8 mouse cellular contexts compared by ENCODE assay signal in genomic region chr16:38619054-38619453, GRCm38 (mm10).
DNase-seq lines count a peak whose midpoint lies in the region; ATAC-seq and TF ChIP-seq lines count a peak whose summit lies in the region.

No protein-coding gene starts in this region.

- no peaks in the 10 kb centered on the region for H3K27me3 ChIP-seq in kidney, postnatal 0 days (ENCODE audit: insufficient read depth, low read length)
- H3K27me3 ChIP-seq in liver, embryonic 14.5 days (ENCODE audit: control insufficient read depth, insufficient read depth, low read length), result no peaks in the 10 kb centered on the region
- no peaks in the 10 kb centered on the region for H3K27me3 ChIP-seq in neural tube, embryonic 12.5 days (replicated peaks)

- H3K4me3 ChIP-seq in kidney, postnatal 0 days (replicated peaks; ENCODE audit: low read depth, low read length), result no peak overlapping the region
- H3K4me3 ChIP-seq in liver, embryonic 14.5 days (ENCODE audit: insufficient read depth in 1 of 2, low read depth in 2 of 2, low read length in 2 of 2), result no peak overlapping the region
- H3K4me3 ChIP-seq in neural tube, embryonic 12.5 days, result no peak overlapping the region

- H3K27ac ChIP-seq in kidney, postnatal 0 days, result no peak overlapping the region
- H3K27ac ChIP-seq in liver, embryonic 14.5 days, result no peak overlapping the region
- H3K27ac ChIP-seq in neural tube, embryonic 12.5 days, result no peak overlapping the region

- H3K36me3 ChIP-seq in kidney, postnatal 0 days (ENCODE audit: insufficient read depth, low read length), result peaks cover 4% of the 10 kb centered on the region; the same call in 1 of the 2 replicates
- no peaks in the 10 kb centered on the region for H3K36me3 ChIP-seq in liver, embryonic 14.5 days (replicated peaks; ENCODE audit: control insufficient read depth, insufficient read depth, low read depth)
- no peaks in the 10 kb centered on the region for H3K36me3 ChIP-seq in neural tube, embryonic 12.5 days

- H3K4me2 ChIP-seq in kidney, postnatal 0 days (ENCODE audit: low read length), result no peak overlapping the region
- H3K4me2 ChIP-seq in liver, embryonic 14.5 days (ENCODE audit: low read depth), result no peak overlapping the region
- no peak overlapping the region for H3K4me2 ChIP-seq in neural tube, embryonic 12.5 days (replicated peaks)

- ATAC-seq in CD4-positive, CD25-positive, alpha-beta regulatory T cell, adult 4 months, result peak; percentile 85
- no peak; the same call in 1 of the 2 replicates for ATAC-seq in kidney, postnatal 0 days (replicated peaks; ENCODE audit: low FRiP score, low read depth)
- no peak for ATAC-seq in liver, embryonic 14.5 days (ENCODE audit: insufficient read depth)
- ATAC-seq in neural tube, embryonic 12.5 days (ENCODE audit: low FRiP score, low read depth), result peak; percentile 56; the same call in 1 of the 2 replicates

- intact Hi-C loops in gastrocnemius, postnatal 36 days (cut with DNase I), result no loop called here

- no peaks in the 10 kb centered on the region for H3K9me3 ChIP-seq in kidney, postnatal 0 days (replicated peaks; ENCODE audit: low read length)
- H3K9me3 ChIP-seq in liver, embryonic 14.5 days (ENCODE audit: control insufficient read depth, low read length), result no peaks in the 10 kb centered on the region
- H3K9me3 ChIP-seq in neural tube, embryonic 12.5 days, result no peaks in the 10 kb centered on the region

- TF ChIP-seq CTCF in kidney, postnatal 0 days (IDR thresholded peaks at IDR 0.05; ENCODE audit: low read depth), result peak; percentile 92
- TF ChIP-seq CTCF in liver, embryonic 14.5 days (IDR thresholded peaks at IDR 0.05; ENCODE audit: low read depth), result peak; percentile 88

- WGBS in kidney, postnatal 0 days, result 17% methylated on average over 6 of the region's 6 CpGs
- 30% methylated on average over 6 of the region's 6 CpGs for WGBS in liver, embryonic 14.5 days (ENCODE audit: insufficient replicate concordance)
- WGBS in neural tube, embryonic 12.5 days, result 16% methylated on average over 6 of the region's 6 CpGs

- peak; percentile 77 for DNase-seq in adrenal gland, adult 2 months
- peak; percentile 81 for DNase-seq in embryo, embryonic 10 days (ENCODE audit: low spot score)
- peak; percentile 45 to 65 for DNase-seq in gastrocnemius, postnatal 36 days
- DNase-seq in kidney, postnatal 0 days (ENCODE audit: low spot score), result peak; percentile 90
- DNase-seq in liver, embryonic 14.5 days (ENCODE audit: low read depth in 3 of 3, low spot score in 3 of 3), result peak in 2 of 3 experiments; percentile 9 to 36
- DNase-seq in testis, postnatal 14 days (ENCODE audit: low spot score), result peak; percentile 68

- no peaks in the 10 kb centered on the region for H3K4me1 ChIP-seq in kidney, postnatal 0 days (replicated peaks; ENCODE audit: insufficient read depth, low read length)
- H3K4me1 ChIP-seq in liver, embryonic 14.5 days (replicated peaks; ENCODE audit: control insufficient read depth in 2 of 2, insufficient read depth in 2 of 2, low read length in 1 of 2), result no peaks in the 10 kb centered on the region
- H3K4me1 ChIP-seq in neural tube, embryonic 12.5 days, result no peaks in the 10 kb centered on the region

- TF ChIP-seq EP300 in liver, embryonic 14.5 days (IDR thresholded peaks at IDR 0.05; ENCODE audit: low read depth), result no peak

- H3K9ac ChIP-seq in kidney, postnatal 0 days (ENCODE audit: low read depth, low read length), result no peak overlapping the region
- H3K9ac ChIP-seq in liver, embryonic 14.5 days (replicated peaks), result no peak overlapping the region
- no peak overlapping the region for H3K9ac ChIP-seq in neural tube, embryonic 12.5 days

Comparison
In these comparisons a context has a peak if more than half of its experiments do, and no peak if none do; other contexts are left out.
1. ATAC-seq: peak in CD4-positive, CD25-positive, alpha-beta regulatory T cell, adult 4 months (single experiment) and neural tube, embryonic 12.5 days (single experiment); none in kidney, postnatal 0 days (single experiment) and liver, embryonic 14.5 days (single experiment).
2. DNase-seq: peak in every context shown above with its lines; median percentile 90 in kidney, postnatal 0 days; 81 in embryo, embryonic 10 days; 77 in adrenal gland, adult 2 months; 68 in testis, postnatal 14 days; 55 in gastrocnemius, postnatal 36 days; 22 in liver, embryonic 14.5 days.